Mouse (Mus musculus) heart, embryonic 14.5 days (tissue): ENCODE data around the gene Tomm20l. TPM values are rescaled to one million over a fixed set of nuclear protein-coding genes. Genes with fewer than 3 reads are reported as not detected.
A peak's percentile ranks its signal among the peaks of the same experiment; 100 is the strongest.

Experiments
- ATAC-seq: fragments of 200-750 bp; cut with Nextera tagmentation; 2 replicates; pipeline ENCODE4 v1.8.0; 2017; ENCODE audit warnings: low read depth, moderate TSS enrichment; ENCODE audit not compliant: insufficient number of reproducible peaks, insufficient read depth, low FRiP score
- H3K27ac ChIP-seq, 2 experiments: fragments of 200-500 bp in 1 of 2; fragments of 300-500 bp in 1 of 2; sonication (generic) in 1 of 2; replicated peaks in 1 of 2; 2 replicates each; pipeline ENCODE4 v1.5.1; 2012 to 2014; ENCODE audit warnings: low read depth in 2 of 2, low read length in 2 of 2, control low read depth in 1 of 2, mild to moderate bottlenecking in 1 of 2, mixed read lengths in 1 of 2; ENCODE audit not compliant: control insufficient read depth in 1 of 2, insufficient read depth in 1 of 2
- H3K27me3 ChIP-seq: fragments of 300-500 bp; sonication (generic); 2 replicates; pipeline ENCODE4 v1.6.1; 2014; ENCODE audit warnings: mild to moderate bottlenecking, low read length, control low read depth; ENCODE audit not compliant: control insufficient read depth, insufficient read depth
- H3K36me3 ChIP-seq: fragments of 300-500 bp; sonication (generic); 2 replicates; pipeline ENCODE4 v1.6.1; 2014; ENCODE audit warnings: mild to moderate bottlenecking, control low read depth, low read length, mixed read lengths; ENCODE audit not compliant: control insufficient read depth, insufficient read depth
- H3K4me1 ChIP-seq, 2 experiments: fragments of 200-500 bp in 1 of 2; fragments of 300-500 bp in 1 of 2; sonication (generic) in 1 of 2; 2 replicates each; pipeline ENCODE4 v1.6.1; 2012 to 2014; ENCODE audit warnings: low read length in 2 of 2, control low read depth in 1 of 2, mixed read lengths in 1 of 2; ENCODE audit not compliant: control insufficient read depth in 2 of 2, insufficient read depth in 2 of 2
- H3K4me2 ChIP-seq: fragments of 300-500 bp; sonication (generic); 2 replicates; pipeline ENCODE4 v1.6.1; 2014; ENCODE audit warnings: mild to moderate bottlenecking, low read length
- H3K4me3 ChIP-seq, 2 experiments: fragments of 200-500 bp in 1 of 2; fragments of 300-500 bp in 1 of 2; sonication (generic) in 1 of 2; 2 replicates each; pipeline ENCODE4 v1.5.1; 2012 to 2014; ENCODE audit warnings: low read length in 2 of 2, mild to moderate bottlenecking in 2 of 2, control low read depth in 1 of 2, low read depth in 1 of 2, moderate library complexity in 1 of 2; ENCODE audit not compliant: control insufficient read depth in 1 of 2, insufficient read depth in 1 of 2
- H3K9ac ChIP-seq: fragments of 300-500 bp; sonication (generic); 2 replicates; pipeline ENCODE4 v1.6.1; 2014; ENCODE audit warnings: mild to moderate bottlenecking, low read length
- H3K9me3 ChIP-seq: fragments of 300-500 bp; sonication (generic); 2 replicates; pipeline ENCODE4 v1.6.1; 2016; ENCODE audit warnings: low read length, control low read depth; ENCODE audit not compliant: control insufficient read depth
- WGBS: fragments of 180-500 bp; shearing (Covaris S2); extraction: QIAGEN DNeasy Blood & Tissue Kit; methylation state at CpG from one replicate; pipeline ENCODE4 v1.1.7; 2014; 5-methylcytosine and 5-hydroxymethylcytosine counted together
- polyA plus RNA-seq: library from polyadenylated mRNA; unstranded; fragments of >200 nt; fragmentation: Nextera tagmentation; extraction: Ambion mirVana; gene quantifications from 2 replicates; pipeline ENCODE4 v1.2.1, GENCODE M21; 2014

Tomm20l gene
- polyA plus RNA-seq, 1 experiment from 2014 or later, result not detected

GRCm38 (mm10) chr12:71113074-71113473, 1.8 kb downstream of the Tomm20l start:
- Histone ChIP-seq H3K9ac (no peak overlapping the region), H3K4me2 (peak overlapping the region; percentile 58), H3K27me3 (no peaks in the 10 kb centered on the region), H3K9me3 (no peaks in the 10 kb centered on the region), H3K27ac (peak overlapping the region; percentile 7 to 41; a peak in 1 of 4 replicates), H3K4me1 (peaks cover 16 to 24% of the 10 kb centered on the region in 2 experiments), H3K36me3 (no peaks in the 10 kb centered on the region), H3K4me3 (0 out of 4 replicates have a peak overlapping the region, but pooled peaks of 1 of the 2 experiments have one; percentile 5)
- ATAC-seq, result peak; percentile 63; the same call in 1 of the 2 replicates
- WGBS, result 14% methylated on average over 10 of the region's 10 CpGs

- H3K36me3 ChIP-seq, result no peaks in the 10 kb centered on the region
- H3K9ac ChIP-seq, result no peak overlapping the region
- H3K4me3 ChIP-seq, result no peak overlapping the region
- peak overlapping the region; percentile 58 for H3K4me2 ChIP-seq
- 0 out of 4 replicates have a peak overlapping the region, but pooled peaks have one; percentile 7 to 41 for H3K27ac ChIP-seq
- H3K4me1 ChIP-seq, result peaks cover 16 to 24% of the 10 kb centered on the region in 2 experiments
- H3K27me3 ChIP-seq, result no peaks in the 10 kb centered on the region
- 32% methylated on average over 12 of the region's 12 CpGs for WGBS
- ATAC-seq, result no peak
- no peaks in the 10 kb centered on the region for H3K9me3 ChIP-seq
Observed at GRCm38 (mm10) chr12:71113675-71114288, 2.6 kb downstream of the Tomm20l start.

GRCm38 (mm10) chr12:71116411-71116810, 5.2 kb downstream of the Tomm20l start:
- 66% methylated on average over 5 of the region's 5 CpGs for WGBS
- no peaks in the 10 kb centered on the region for H3K9me3 ChIP-seq
- H3K4me2 ChIP-seq, result no peak overlapping the region
- H3K36me3 ChIP-seq, result peaks cover 3% of the 10 kb centered on the region; the same call in 1 of the 2 replicates
- H3K4me1 ChIP-seq, result peaks cover 11 to 19% of the 10 kb centered on the region in 2 experiments
- no peak overlapping the region for H3K27ac ChIP-seq
- no peaks in the 10 kb centered on the region for H3K27me3 ChIP-seq
- H3K9ac ChIP-seq, result no peak overlapping the region
- no peak for ATAC-seq
- no peak overlapping the region for H3K4me3 ChIP-seq

GRCm38 (mm10) chr12:71122731-71123130, 11.5 kb downstream of the Tomm20l start:
- H3K27ac ChIP-seq, result no peak overlapping the region
- H3K4me2 ChIP-seq, result no peak overlapping the region
- no peaks in the 10 kb centered on the region for H3K4me1 ChIP-seq
- no peak overlapping the region for H3K9ac ChIP-seq
- no peak for ATAC-seq
- peaks cover 59% of the 10 kb centered on the region for H3K36me3 ChIP-seq
- no peaks in the 10 kb centered on the region for H3K9me3 ChIP-seq
- H3K4me3 ChIP-seq, result no peak overlapping the region
- WGBS, result 82% methylated on average over 10 of the region's 10 CpGs
- H3K27me3 ChIP-seq, result no peaks in the 10 kb centered on the region

- Histone ChIP-seq H3K4me2 (no peak overlapping the region), H3K4me1 (no peaks in the 10 kb centered on the region), H3K4me3 (no peak overlapping the region), H3K9me3 (no peaks in the 10 kb centered on the region), H3K27me3 (no peaks in the 10 kb centered on the region), H3K36me3 (peaks cover 61% of the 10 kb centered on the region), H3K9ac (no peak overlapping the region), H3K27ac (no peak overlapping the region)
- no peak for ATAC-seq
- 91% methylated on average over 9 of the region's 9 CpGs for WGBS
Observed at GRCm38 (mm10) chr12:71123286-71123685, 12.1 kb downstream of the Tomm20l start.

- Histone ChIP-seq H3K4me1 (peaks cover 0 to 8% of the 10 kb centered on the region in 2 experiments; a peak in 2 of 4 replicates), H3K27me3 (no peaks in the 10 kb centered on the region), H3K9ac (peak overlapping the region; percentile 97), H3K9me3 (no peaks in the 10 kb centered on the region), H3K4me2 (peak overlapping the region; percentile 73), H3K4me3 (peak overlapping the region in 1 of 2 experiments; percentile 100; a peak in 3 of 4 replicates), H3K36me3 (peaks cover 39% of the 10 kb centered on the region), H3K27ac (no peak overlapping the region)
- 30% methylated on average over 5 of the region's 5 CpGs for WGBS
- ATAC-seq, result no peak
Observed at GRCm38 (mm10) chr12:71135581-71135980, 24.4 kb downstream of the Tomm20l start.

GRCm38 (mm10) chr12:71136130-71136973, 25.1 kb downstream of the Tomm20l start, which contains the start of the genes Timm9 and 2700049A03Rik:
TSS of gene Timm9 (minus strand) at chr12:71136684.
TSS of gene 2700049A03Rik (plus strand) at chr12:71136848.
- H3K27ac ChIP-seq, result peak within 1 kb of the TSS; percentile 88 to 92
- H3K4me1 ChIP-seq, result peaks cover 0 to 8% of the 10 kb centered on the region in 2 experiments; a peak in 2 of 4 replicates
- H3K27me3 ChIP-seq, result no peaks in the 10 kb centered on the region
- H3K9me3 ChIP-seq, result no peaks in the 10 kb centered on the region
- peak; percentile 86 for ATAC-seq
- peak within 1 kb of the TSS; percentile 97 for H3K9ac ChIP-seq
- WGBS, result under 1% methylated on average over 52 of the region's 52 CpGs
- peak within 1 kb of the TSS; percentile 100 for H3K4me3 ChIP-seq
- H3K36me3 ChIP-seq, result peaks cover 41% of the 10 kb centered on the region
- peak within 1 kb of the TSS; percentile 94 for H3K4me2 ChIP-seq
